Mouse (Mus musculus) splenic B cell, adult 2 months (primary cell): ENCODE results near the gene Tmcc2.
A peak's percentile ranks its signal among the peaks of the same experiment; 100 is the strongest.
"Not testable (repeated sequence)": the region's sequence is repeated elsewhere in the genome, so short reads cannot be mapped to it uniquely, and the experiment has no call there.

ENCODE experiments used
- DNase-seq: peaks from one replicate; pipeline ENCODE4 v3.0.0-alpha.2; 2011; ENCODE audit warnings: low read depth, low spot score
- H3K27me3 ChIP-seq: 2 replicates; pipeline ENCODE4 v1.6.1; 2012; ENCODE audit warnings: mild to moderate bottlenecking, low read length, moderate library complexity, mixed read lengths; ENCODE audit not compliant: control insufficient read depth, poor library complexity, insufficient read depth, severe bottlenecking
- H3K36me3 ChIP-seq: 2 replicates; pipeline ENCODE4 v1.6.1; 2012; ENCODE audit warnings: mild to moderate bottlenecking, low read length, moderate library complexity, mixed read lengths; ENCODE audit not compliant: control insufficient read depth, poor library complexity, insufficient read depth, severe bottlenecking

The Tmcc2 gene

GRCm38 (mm10) chr1:132366235-132366634 is 24.8 kb downstream of the Tmcc2 start:
- no peaks in the 10 kb centered on the region for H3K36me3 ChIP-seq
- H3K27me3 ChIP-seq = no peaks in the 10 kb centered on the region
- DNase-seq = no peak

GRCm38 (mm10) chr1:132365645-132366044 is 25.4 kb downstream of the Tmcc2 start:
- Histone ChIP-seq H3K36me3 (no peaks in the 10 kb centered on the region), H3K27me3 (no peaks in the 10 kb centered on the region)
- no peak for DNase-seq

- no peaks in the 10 kb centered on the region for H3K36me3 ChIP-seq
- DNase-seq = no peak
- H3K27me3 ChIP-seq = no peaks in the 10 kb centered on the region
Observed at GRCm38 (mm10) chr1:132364896-132365557, 26.1 kb downstream of the Tmcc2 start.

GRCm38 (mm10) chr1:132364388-132364787 is 26.7 kb downstream of the Tmcc2 start:
- no peaks in the 10 kb centered on the region for H3K36me3 ChIP-seq
- DNase-seq = no peak
- H3K27me3 ChIP-seq = no peaks in the 10 kb centered on the region

DNA sequence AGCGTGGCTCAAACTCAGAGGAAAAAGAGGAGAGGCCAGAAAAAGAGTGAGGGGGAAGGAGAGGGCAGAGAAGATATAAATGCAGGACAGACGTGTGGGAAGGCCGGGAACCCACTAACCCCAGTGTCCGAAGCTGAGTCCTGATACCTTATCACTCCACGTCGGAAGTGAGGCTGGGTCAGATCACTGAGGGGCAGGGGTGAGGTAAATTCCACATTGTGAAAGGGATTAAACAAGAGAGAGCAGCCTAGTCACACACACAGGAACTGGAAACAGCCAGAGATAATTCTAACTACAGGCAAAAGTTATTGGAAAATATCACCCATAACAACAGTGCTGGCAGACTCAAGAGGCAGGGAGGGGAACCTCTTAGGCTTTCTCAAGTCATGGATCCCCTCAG is 29.1 kb downstream of the Tmcc2 start:
- H3K27me3 ChIP-seq = no peaks in the 10 kb centered on the region
- no peaks in the 10 kb centered on the region for H3K36me3 ChIP-seq
- DNase-seq = no peak

GRCm38 (mm10) chr1:132356841-132357240 is 34.2 kb downstream of the Tmcc2 start:
- DNase-seq = no peak
- Histone ChIP-seq H3K27me3 (no peaks in the 10 kb centered on the region), H3K36me3 (no peaks in the 10 kb centered on the region)

GRCm38 (mm10) chr1:132355841-132356242 is 35.2 kb downstream of the Tmcc2 start:
- Histone ChIP-seq H3K36me3 (peaks cover 3% of the 10 kb centered on the region; the same call in 1 of the 2 replicates), H3K27me3 (no peaks in the 10 kb centered on the region)
- DNase-seq = peak; percentile 91

DNA sequence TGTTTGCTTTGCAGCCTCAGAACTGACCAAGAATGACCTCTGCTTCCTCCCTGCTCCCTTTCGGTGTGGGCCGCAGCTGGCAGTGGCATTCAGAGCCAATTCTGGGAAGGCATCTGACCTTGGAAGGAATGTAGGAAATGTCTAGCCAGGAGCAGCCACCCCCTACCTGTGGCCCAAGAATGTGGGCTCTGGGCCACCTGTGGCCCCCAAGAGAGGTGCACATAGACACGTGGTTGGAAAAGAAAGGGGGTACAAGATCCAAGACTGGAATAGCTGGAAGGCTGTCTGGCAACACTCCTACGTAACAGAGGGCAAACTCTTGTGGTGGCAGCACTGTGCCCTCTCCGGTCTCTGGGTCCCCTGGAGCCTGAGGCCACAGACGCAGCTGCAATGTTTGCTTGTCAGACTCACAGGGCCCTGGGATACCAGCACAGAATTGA is 35.9 kb downstream of the Tmcc2 start:
- Histone ChIP-seq H3K27me3 (no peaks in the 10 kb centered on the region), H3K36me3 (peaks cover 6% of the 10 kb centered on the region; the same call in 1 of the 2 replicates)
- DNase-seq = no peak

DNA sequence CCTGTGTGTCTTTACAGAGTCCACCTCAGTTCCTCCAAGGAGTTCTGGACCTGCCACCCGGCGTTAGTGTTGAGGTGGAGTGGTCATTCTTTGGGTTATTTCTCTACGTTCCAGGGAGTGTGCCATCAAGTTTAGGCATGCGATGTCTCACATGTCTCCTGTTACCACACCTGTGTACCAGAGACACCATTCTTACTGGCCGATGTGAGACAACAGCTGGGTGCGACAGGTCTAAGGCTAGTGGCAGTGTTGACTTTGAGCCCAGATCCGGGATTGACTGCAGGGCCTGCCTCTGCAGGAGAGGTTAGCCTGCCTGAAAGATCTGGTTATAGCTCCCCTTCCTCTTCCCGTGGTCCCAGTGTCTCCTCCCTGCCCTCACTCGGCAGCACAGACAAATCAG is 36.8 kb downstream of the Tmcc2 start:
- no peak for DNase-seq

GRCm38 (mm10) chr1:132353389-132353788 is 37.7 kb downstream of the Tmcc2 start:
- DNase-seq = no peak
- no peaks in the 10 kb centered on the region for H3K27me3 ChIP-seq
- H3K36me3 ChIP-seq = peaks cover 7% of the 10 kb centered on the region

More for the DNA sequence above, 36.8 kb downstream of the Tmcc2 start:
- Histone ChIP-seq H3K27me3 (no peaks in the 10 kb centered on the region), H3K36me3 (peaks cover 7% of the 10 kb centered on the region; the same call in 1 of the 2 replicates)

GRCm38 (mm10) chr1:132351058-132351457 is 40.0 kb downstream of the Tmcc2 start:
- Histone ChIP-seq H3K27me3 (no peaks in the 10 kb centered on the region), H3K36me3 (peaks cover 7% of the 10 kb centered on the region)
- DNase-seq = no peak

- DNase-seq, H3K27me3 ChIP-seq, H3K36me3 ChIP-seq: not testable (repeated sequence)
Observed at GRCm38 (mm10) chr1:132349601-132350000, 41.5 kb downstream of the Tmcc2 start.

GRCm38 (mm10) chr1:132349049-132349448 is 42.0 kb downstream of the Tmcc2 start:
- not testable (repeated sequence) for H3K27me3 ChIP-seq, H3K36me3 ChIP-seq, DNase-seq

DNA sequence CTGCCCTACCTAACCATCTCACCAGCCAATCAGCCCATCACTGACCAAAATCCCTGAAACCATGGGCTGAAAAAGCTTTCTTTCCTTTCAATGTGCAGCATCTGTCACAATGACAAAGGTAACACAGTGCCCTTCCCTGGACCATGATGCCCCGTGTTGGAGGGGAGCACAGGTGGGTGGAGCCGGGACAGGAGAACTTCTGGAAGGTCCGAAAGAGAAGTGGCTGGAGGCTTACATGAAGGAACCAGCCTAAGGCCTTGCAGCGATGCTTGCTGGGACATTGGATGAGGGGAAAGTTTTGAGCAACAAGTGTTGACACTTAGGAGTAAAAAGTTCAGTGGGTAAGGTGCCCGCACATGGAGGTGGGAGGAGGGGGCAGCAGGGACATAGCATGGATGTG is 42.7 kb downstream of the Tmcc2 start:
- peaks cover 7% of the 10 kb centered on the region for H3K36me3 ChIP-seq
- no peaks in the 10 kb centered on the region for H3K27me3 ChIP-seq
- no peak for DNase-seq

GRCm38 (mm10) chr1:132346951-132347350 is 44.1 kb downstream of the Tmcc2 start:
- DNase-seq = no peak
- H3K27me3 ChIP-seq = no peaks in the 10 kb centered on the region
- H3K36me3 ChIP-seq = peaks cover 7% of the 10 kb centered on the region
